Mouse (Mus musculus) MEL (cell line): ENCODE measurements around the gene Atf3. TPM values are rescaled to one million over a fixed set of nuclear protein-coding genes. Genes with fewer than 3 reads are reported as not detected.
A peak's percentile ranks its signal among the peaks of the same experiment; 100 is the strongest.

Experiments
- DNase-seq: peaks from one replicate; pipeline ENCODE4 v3.0.0; 2011; ENCODE audit warnings: low read depth, low spot score
- H3K27ac ChIP-seq: 2 replicates; pipeline ENCODE4 v1.5.1; 2012; ENCODE audit warnings: low read depth, mild to moderate bottlenecking, control low read depth, low read length, moderate library complexity; ENCODE audit not compliant: control insufficient read depth
- H3K27me3 ChIP-seq, 2 experiments: fragments of 150-350 bp in 1 of 2; sonication (generic) in 1 of 2; 2 replicates each; pipeline ENCODE4 v1.6.1; 2012; ENCODE audit warnings: low read length in 2 of 2, mild to moderate bottlenecking in 2 of 2, improper control_type of control experiment in 1 of 2, moderate library complexity in 1 of 2; ENCODE audit not compliant: insufficient read depth in 2 of 2, control insufficient read depth in 1 of 2
- H3K36me3 ChIP-seq, 2 experiments: 2 replicates each; pipeline ENCODE4 v1.6.1; 2012 to 2014; ENCODE audit warnings: low read length in 2 of 2, improper control_type of control experiment in 1 of 2, inconsistent platforms in 1 of 2, mild to moderate bottlenecking in 1 of 2; ENCODE audit not compliant: insufficient read depth in 2 of 2, control insufficient read depth in 1 of 2
- H3K4me1 ChIP-seq, 2 experiments: fragments of 150-350 bp in 1 of 2; sonication (generic) in 1 of 2; 2 replicates each; pipeline ENCODE4 v1.6.1; 2012; ENCODE audit warnings: low read length in 2 of 2, improper control_type of control experiment in 1 of 2, mild to moderate bottlenecking in 1 of 2; ENCODE audit not compliant: insufficient read depth in 2 of 2, control insufficient read depth in 1 of 2
- H3K4me3 ChIP-seq, 2 experiments: fragments of 150-350 bp in 1 of 2; sonication (generic) in 1 of 2; 2 replicates each; pipeline ENCODE4 v1.5.1; 2012; ENCODE audit warnings: low read depth in 2 of 2, low read length in 2 of 2, mild to moderate bottlenecking in 2 of 2, moderate library complexity in 2 of 2, control low read depth in 1 of 2, improper control_type of control experiment in 1 of 2; ENCODE audit not compliant: control insufficient read depth in 1 of 2, insufficient read depth in 1 of 2
- H3K79me2 ChIP-seq: 2 replicates; pipeline ENCODE4 v1.6.1; 2012; ENCODE audit warnings: mild to moderate bottlenecking, low read length, moderate library complexity; ENCODE audit not compliant: control insufficient read depth, poor library complexity, insufficient read depth
- H3K9ac ChIP-seq: 2 replicates; pipeline ENCODE4 v1.6.1; 2012; ENCODE audit warnings: low read depth, mild to moderate bottlenecking, control low read depth, low read length, moderate library complexity; ENCODE audit not compliant: control insufficient read depth, poor library complexity, severe bottlenecking
- H3K9me3 ChIP-seq: fragments of 150-350 bp; sonication (generic); replicated peaks from 2 replicates; pipeline ENCODE4 v1.6.1; 2012; ENCODE audit warnings: mild to moderate bottlenecking, low read length, improper control_type of control experiment, moderate library complexity; ENCODE audit not compliant: insufficient read depth
- BHLHE40 ChIP-seq: IDR thresholded peaks from 2 replicates; pipeline ENCODE4 v1.6.1; 2012; ENCODE audit warnings: low read depth, mild to moderate bottlenecking, inconsistent platforms, low read length, improper control_type of control experiment, borderline replicate concordance
- CHD2 ChIP-seq: IDR thresholded peaks from 2 replicates; pipeline ENCODE4 v1.6.1; 2011; ENCODE audit warnings: low read length, improper control_type of control experiment
- ELF1 ChIP-seq: IDR thresholded peaks from 2 replicates; pipeline ENCODE4 v1.6.1; 2014; ENCODE audit warnings: low read depth, mild to moderate bottlenecking, inconsistent platforms, low read length, improper control_type of control experiment, moderate library complexity
- EP300 ChIP-seq, 2 experiments: IDR thresholded peaks; 2 replicates each; pipeline ENCODE4 v1.6.1; 2011; ENCODE audit warnings: improper control_type of control experiment in 2 of 2, low read length in 2 of 2, low read depth in 1 of 2, mild to moderate bottlenecking in 1 of 2
- GABPA ChIP-seq: IDR thresholded peaks from 2 replicates; pipeline ENCODE4 v1.6.1; 2012; ENCODE audit warnings: low read depth, mild to moderate bottlenecking, inconsistent platforms, low read length, improper control_type of control experiment, moderate library complexity
- GATA1 ChIP-seq: IDR thresholded peaks from 2 replicates; pipeline ENCODE4 v1.6.1; 2011; ENCODE audit warnings: low read depth, low read length, improper control_type of control experiment
- HCFC1 ChIP-seq: IDR thresholded peaks from 2 replicates; pipeline ENCODE4 v1.6.1; 2012; ENCODE audit warnings: low read depth, mild to moderate bottlenecking, inconsistent platforms, low read length, improper control_type of control experiment, moderate library complexity
- JUND ChIP-seq: IDR thresholded peaks from 2 replicates; pipeline ENCODE4 v1.6.1; 2011; ENCODE audit warnings: low read depth, mild to moderate bottlenecking, improper control_type of control experiment, low read length
- KAT2A ChIP-seq: conservative IDR thresholded peaks from 2 replicates; pipeline ENCODE4 v1.6.1; 2012; ENCODE audit warnings: low read depth, low read length, improper control_type of control experiment, inconsistent platforms
- MAX ChIP-seq: IDR thresholded peaks from 2 replicates; pipeline ENCODE4 v1.6.1; 2011; ENCODE audit warnings: low read length, improper control_type of control experiment
- MAZ ChIP-seq: IDR thresholded peaks from 2 replicates; pipeline ENCODE4 v1.6.1; 2012; ENCODE audit warnings: low read depth, mild to moderate bottlenecking, inconsistent platforms, low read length, improper control_type of control experiment
- MEF2A ChIP-seq: IDR thresholded peaks from 2 replicates; pipeline ENCODE4 v1.6.1; 2014; ENCODE audit warnings: low read depth, mild to moderate bottlenecking, inconsistent platforms, low read length, improper control_type of control experiment; ENCODE audit not compliant: poor library complexity, insufficient replicate concordance, severe bottlenecking; ENCODE audit errors: extremely low read depth
- MXI1 ChIP-seq: IDR thresholded peaks from 2 replicates; pipeline ENCODE4 v1.6.1; 2011; ENCODE audit warnings: mild to moderate bottlenecking, low read depth, low read length, improper control_type of control experiment
- MYC ChIP-seq: IDR thresholded peaks from 2 replicates; pipeline ENCODE4 v1.6.1; 2011; ENCODE audit warnings: low read depth, mild to moderate bottlenecking, low read length, improper control_type of control experiment, moderate library complexity
- NRF1 ChIP-seq: IDR thresholded peaks from 2 replicates; pipeline ENCODE4 v1.6.1; 2014; ENCODE audit warnings: low read depth, mild to moderate bottlenecking, inconsistent platforms, low read length, improper control_type of control experiment, moderate library complexity; ENCODE audit not compliant: poor library complexity, insufficient read depth, severe bottlenecking
- POLR2AphosphoS2 ChIP-seq: IDR thresholded peaks from 2 replicates; pipeline ENCODE4 v1.6.1; 2011; ENCODE audit warnings: low read length, improper control_type of control experiment
- POLR2AphosphoS5 ChIP-seq: IDR thresholded peaks from 2 replicates; pipeline ENCODE4 v1.6.1; 2012; ENCODE audit warnings: low read depth, borderline replicate concordance, mild to moderate bottlenecking, inconsistent platforms, low read length, moderate library complexity, mixed read lengths
- RAD21 ChIP-seq: IDR thresholded peaks from 2 replicates; pipeline ENCODE4 v1.6.1; 2011; ENCODE audit warnings: mild to moderate bottlenecking, low read depth, low read length, improper control_type of control experiment
- RCOR1 ChIP-seq: IDR thresholded peaks from 2 replicates; pipeline ENCODE4 v1.6.1; 2012; ENCODE audit warnings: low read depth, mild to moderate bottlenecking, inconsistent platforms, low read length, improper control_type of control experiment
- SIN3A ChIP-seq: IDR thresholded peaks from 2 replicates; pipeline ENCODE4 v1.6.1; 2012; ENCODE audit warnings: low read length, improper control_type of control experiment, inconsistent platforms
- TBP ChIP-seq: IDR thresholded peaks from 2 replicates; pipeline ENCODE4 v1.8.0; 2011; ENCODE audit warnings: low read depth, low read length, improper control_type of control experiment
- TCF12 ChIP-seq: IDR thresholded peaks from 2 replicates; pipeline ENCODE4 v1.6.1; 2014; ENCODE audit warnings: low read depth, mild to moderate bottlenecking, inconsistent platforms, low read length, improper control_type of control experiment, moderate library complexity
- UBTF ChIP-seq: IDR thresholded peaks from 2 replicates; pipeline ENCODE4 v1.6.1; 2012; ENCODE audit warnings: low read depth, mild to moderate bottlenecking, inconsistent platforms, low read length, improper control_type of control experiment, moderate library complexity, borderline replicate concordance; ENCODE audit not compliant: insufficient read depth
- USF1 ChIP-seq: IDR thresholded peaks from 2 replicates; pipeline ENCODE4 v1.6.1; 2014; ENCODE audit warnings: low read depth, mild to moderate bottlenecking, inconsistent platforms, low read length, improper control_type of control experiment, moderate library complexity
- USF2 ChIP-seq, 2 experiments: IDR thresholded peaks; 2 replicates each; pipeline ENCODE4 v1.6.1; 2011 to 2012; ENCODE audit warnings: improper control_type of control experiment in 2 of 2, low read length in 2 of 2, borderline replicate concordance in 1 of 2, inconsistent platforms in 1 of 2, low read depth in 1 of 2, mild to moderate bottlenecking in 1 of 2; ENCODE audit not compliant: insufficient read depth in 1 of 2
- ZC3H11A ChIP-seq: IDR thresholded peaks from 2 replicates; pipeline ENCODE4 v1.6.1; 2012; ENCODE audit warnings: low read depth, mild to moderate bottlenecking, inconsistent platforms, low read length, improper control_type of control experiment
- polyA plus RNA-seq, 2 experiments: library from polyadenylated mRNA; stranded (reverse) in 1 of 2; unstranded in 1 of 2; fragments of >175 nt in 1 of 2; fragments of >200 nt in 1 of 2; gene quantifications; 2 replicates each; pipeline versions ENCODE4 v1.2.1 to v1.2.4; 2012; ENCODE audit warnings: low replicate concordance in 2 of 2, low read depth in 1 of 2; ENCODE audit not compliant: insufficient read length in 2 of 2, insufficient read depth in 1 of 2, missing spikeins in 1 of 2
- total RNA-seq: library from RNA; depleted of rRNA; stranded (reverse); fragments of 300-350 nt; gene quantifications from 2 replicates; pipeline ENCODE4 v1.2.3, GENCODE M21; 2012

Gene Atf3
- total and polyA plus RNA-seq, 3 experiments, result 0.46 to 1.4 TPM; not detected in 1

DNA sequence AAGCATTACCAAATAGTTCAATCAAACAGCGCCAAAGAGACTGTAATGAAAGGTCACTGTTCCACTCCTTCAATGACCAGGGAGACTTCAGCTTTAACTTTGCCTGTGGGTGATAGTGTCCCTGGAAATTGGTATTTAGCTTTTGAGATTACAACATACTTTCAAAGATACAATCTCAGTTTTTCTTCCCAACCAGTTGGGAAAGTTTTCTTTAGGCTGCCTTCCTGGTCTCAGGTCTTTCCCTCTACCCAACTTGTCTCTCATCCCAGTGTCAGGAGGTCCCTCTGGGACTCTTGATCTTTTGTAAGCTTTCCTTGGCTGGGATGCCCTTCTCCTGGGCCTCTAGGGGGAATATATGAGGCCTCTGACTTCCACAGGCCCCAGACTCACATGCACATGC lies 29.7 kb upstream of the Atf3 start:
- Histone ChIP-seq H3K36me3 (peaks cover 0 to 28% of the 10 kb centered on the region in 2 experiments; a peak in 2 of 4 replicates), H3K27me3 (no peaks in the 10 kb centered on the region), H3K9ac (no peak overlapping the region), H3K4me3 (no peak overlapping the region), H3K79me2 (no peaks in the 10 kb centered on the region), H3K27ac (peak overlapping the region; percentile 92; the same call in 1 of the 2 replicates), H3K9me3 (no peaks in the 10 kb centered on the region), H3K4me1 (peaks cover 17 to 30% of the 10 kb centered on the region in 2 experiments)
- no peak for DNase-seq
- no peak for TF ChIP-seq RCOR1
- no peak for TF ChIP-seq UBTF
- no peak for TF ChIP-seq NRF1
- TF ChIP-seq POLR2AphosphoS5, result no peak
- TF ChIP-seq TCF12, result no peak
- no peak for TF ChIP-seq MAZ
- TF ChIP-seq GATA1, result no peak
- no peak for TF ChIP-seq MAX
- TF ChIP-seq JUND, result no peak
- TF ChIP-seq MEF2A, result no peak
- TF ChIP-seq RAD21, result no peak
- TF ChIP-seq ZC3H11A, result no peak
- TF ChIP-seq MXI1, result no peak
- no peak for TF ChIP-seq SIN3A
- no peak for TF ChIP-seq BHLHE40
- TF ChIP-seq HCFC1, result no peak
- no peak for TF ChIP-seq CHD2
- no peak for TF ChIP-seq USF2 (IDR thresholded peaks at IDR 0.05; ENCODE audit: borderline replicate concordance in 1 of 2, insufficient read depth in 1 of 2, low read depth in 1 of 2, low read length in 2 of 2)
- no peak for TF ChIP-seq GABPA

DNA sequence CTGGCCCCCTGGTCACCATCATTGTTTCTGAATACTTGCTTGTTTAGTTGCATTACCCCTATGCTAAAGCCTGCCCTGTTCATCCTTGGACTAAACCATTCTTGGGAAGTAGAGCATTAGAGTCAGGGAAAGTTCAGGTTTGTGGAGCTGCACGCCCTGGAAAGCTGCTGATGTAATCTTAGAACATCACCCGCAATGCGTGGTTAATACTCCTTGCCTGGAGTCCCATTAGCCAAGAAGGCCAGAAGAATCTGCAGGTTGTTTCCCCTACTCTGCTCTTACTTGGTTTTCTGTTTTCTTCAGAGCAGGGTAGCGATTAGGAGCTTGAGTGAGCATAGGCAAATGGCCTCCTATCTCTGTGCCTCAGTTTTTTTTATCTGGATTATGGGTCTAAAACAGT lies 26.0 kb upstream of the Atf3 start:
- Histone ChIP-seq H3K9me3 (no peaks in the 10 kb centered on the region), H3K36me3 (peaks cover 0 to 12% of the 10 kb centered on the region in 2 experiments; a peak in 2 of 4 replicates), H3K9ac (no peak overlapping the region), H3K27ac (no peak overlapping the region), H3K79me2 (no peaks in the 10 kb centered on the region), H3K27me3 (no peaks in the 10 kb centered on the region), H3K4me3 (no peak overlapping the region), H3K4me1 (peaks cover 9 to 12% of the 10 kb centered on the region in 2 experiments)
- TF ChIP-seq EP300 (IDR thresholded peaks at IDR 0.05; ENCODE audit: low read depth in 1 of 2, low read length in 2 of 2), result no peak
- TF ChIP-seq TBP, result no peak
- no peak for TF ChIP-seq ZC3H11A
- TF ChIP-seq MYC, result no peak
- no peak for TF ChIP-seq KAT2A
- TF ChIP-seq ELF1, result no peak
- no peak for TF ChIP-seq USF2 (IDR thresholded peaks at IDR 0.05; ENCODE audit: borderline replicate concordance in 1 of 2, insufficient read depth in 1 of 2, low read depth in 1 of 2, low read length in 2 of 2)
- no peak for TF ChIP-seq RCOR1
- no peak for TF ChIP-seq USF1
- no peak for TF ChIP-seq MXI1
- no peak for TF ChIP-seq POLR2AphosphoS2
- DNase-seq, result no peak
